Mouse (Mus musculus) neutrophil, adult 5-6 weeks (primary cell): ENCODE results near the gene Klri2. TPM values are rescaled to one million over a fixed set of nuclear protein-coding genes. Genes with fewer than 3 reads are reported as not detected.
"Not testable (repeated sequence)": the region's sequence is repeated elsewhere in the genome, so short reads cannot be mapped to it uniquely, and the experiment has no call there.

Experiments used
- ATAC-seq: fragments of 151-379, 151-347 bp; 2 replicates; pipeline ENCODE4 v1.8.0; 2017; ENCODE audit warnings: mild to moderate bottlenecking, moderate TSS enrichment; ENCODE audit not compliant: insufficient number of reproducible peaks, poor library complexity, low FRiP score, severe bottlenecking; ENCODE audit errors: extremely low read depth
- total RNA-seq: library from RNA; stranded (forward); fragments of 200-1000 nt; gene quantifications from 2 replicates; pipeline ENCODE4 v1.2.3, GENCODE M21; 2017

The Klri2 gene
- total RNA-seq = 1.2 and 1.6 TPM in 2 replicates

GRCm38 (mm10) chr6:129740069-129740721 is at the start of gene Klri2:
Klri2 (minus strand) TSS chr6:129740484.
- ATAC-seq = no peak

GRCm38 (mm10) chr6:129784170-129784569 is 43.9 kb upstream of the Klri2 start, which contains the start of gene Gm156:
Gm156 (minus strand) TSS chr6:129784270.
- not testable (repeated sequence) for ATAC-seq

- ATAC-seq = 0 out of 2 replicates have a peak, but pooled peaks have one; percentile 26
These were observed 7.4 kb upstream of the Klri2 start for GRCm38 (mm10) chr6:129747654-129748032.

DNA sequence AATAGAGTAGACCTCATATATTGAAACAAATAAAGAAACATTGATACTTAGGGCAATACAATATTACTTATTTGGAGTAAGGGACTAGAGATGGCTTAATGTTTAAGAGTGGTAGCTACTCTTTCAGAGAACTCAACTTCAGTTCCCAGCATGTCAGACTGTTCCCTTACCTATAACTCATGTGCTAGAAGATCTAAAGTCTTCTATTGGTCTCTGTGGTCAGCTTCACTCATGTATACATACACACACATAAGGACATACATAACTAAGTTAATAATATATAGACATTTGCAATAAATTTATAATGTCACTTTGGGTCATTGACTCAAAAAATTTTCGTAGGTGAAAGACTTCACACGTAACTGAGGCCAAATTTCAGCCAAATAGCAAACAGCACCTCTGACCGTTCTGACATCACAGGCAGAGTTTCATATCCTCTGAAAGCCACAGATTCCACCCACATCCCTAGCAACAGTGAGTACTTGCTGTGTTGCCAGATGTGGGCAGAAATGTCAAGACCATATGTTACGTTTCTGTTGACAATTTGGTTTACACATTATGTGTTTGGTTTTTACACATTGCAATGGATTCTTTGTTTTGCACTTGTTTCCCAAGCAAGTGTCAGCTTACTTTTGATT is 6.9 kb upstream of the Klri2 start:
- ATAC-seq = peak; percentile 60; the same call in 1 of the 2 replicates

DNA sequence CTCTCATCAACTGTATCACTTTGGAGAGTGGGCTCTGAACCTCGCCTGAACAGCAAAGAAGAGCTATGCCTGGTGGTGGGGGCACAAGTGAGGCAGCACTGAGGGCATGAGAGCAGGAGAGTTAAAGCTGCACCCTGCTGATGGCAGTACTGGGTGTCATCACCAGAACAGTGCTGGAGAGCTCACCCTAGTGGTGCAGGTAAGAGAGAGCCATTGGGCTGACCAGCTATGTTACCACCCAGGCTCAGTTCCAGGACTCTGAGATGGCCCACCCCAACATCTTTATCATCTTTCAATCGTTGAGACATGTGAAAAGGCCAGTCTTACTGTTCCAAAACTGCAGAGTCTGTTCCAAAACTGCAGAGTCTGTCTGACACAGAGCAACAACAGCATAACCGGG is 5.9 kb upstream of the Klri2 start:
- 0 out of 2 replicates have a peak, but pooled peaks have one; percentile 9 for ATAC-seq

DNA sequence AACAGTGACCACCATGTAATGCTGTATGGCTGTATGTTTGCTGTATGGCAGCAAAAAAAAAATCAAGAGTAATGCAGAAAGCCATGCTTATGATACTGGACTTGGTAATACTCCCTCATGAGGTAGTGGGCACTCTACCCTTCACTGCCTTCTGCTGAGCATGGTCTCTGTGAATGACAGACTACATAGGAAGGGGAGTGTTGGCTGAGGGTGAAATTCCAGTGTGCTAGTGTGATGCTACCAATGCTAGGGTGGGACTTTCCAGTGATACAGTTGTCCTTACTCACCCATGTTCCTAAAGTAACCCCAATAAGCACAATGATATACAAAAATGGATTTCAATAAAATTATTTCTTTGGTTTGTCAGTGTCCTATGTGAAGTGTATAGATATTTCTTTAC is 3.9 kb downstream of the Klri2 start:
- ATAC-seq = no peak

GRCm38 (mm10) chr6:129727237-129727636 is 13.0 kb downstream of the Klri2 start:
- no peak for ATAC-seq

DNA sequence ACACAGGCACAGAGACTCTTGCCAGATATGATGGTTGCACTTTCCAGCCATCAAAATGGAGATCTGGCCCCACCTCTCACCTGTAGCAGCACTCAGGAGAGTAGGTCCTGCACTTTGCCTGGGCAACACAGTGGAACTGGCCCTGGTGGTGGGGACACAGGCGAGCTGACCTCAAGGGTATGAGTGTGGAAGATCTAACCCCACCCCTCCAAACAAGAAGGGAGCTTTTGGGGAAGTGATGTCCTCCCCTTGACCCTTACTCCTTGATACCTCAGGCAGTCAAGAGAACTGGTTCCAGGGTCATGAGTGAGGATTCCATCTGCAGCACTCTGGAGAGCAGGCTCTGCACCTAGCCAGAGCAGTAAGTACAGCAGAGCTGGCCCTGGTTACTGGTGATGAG is 18.9 kb downstream of the Klri2 start:
- 0 out of 2 replicates have a peak, but pooled peaks have one; percentile 13 for ATAC-seq

- ATAC-seq = no peak
These were observed 19.8 kb downstream of the Klri2 start for GRCm38 (mm10) chr6:129720487-129720886.

DNA sequence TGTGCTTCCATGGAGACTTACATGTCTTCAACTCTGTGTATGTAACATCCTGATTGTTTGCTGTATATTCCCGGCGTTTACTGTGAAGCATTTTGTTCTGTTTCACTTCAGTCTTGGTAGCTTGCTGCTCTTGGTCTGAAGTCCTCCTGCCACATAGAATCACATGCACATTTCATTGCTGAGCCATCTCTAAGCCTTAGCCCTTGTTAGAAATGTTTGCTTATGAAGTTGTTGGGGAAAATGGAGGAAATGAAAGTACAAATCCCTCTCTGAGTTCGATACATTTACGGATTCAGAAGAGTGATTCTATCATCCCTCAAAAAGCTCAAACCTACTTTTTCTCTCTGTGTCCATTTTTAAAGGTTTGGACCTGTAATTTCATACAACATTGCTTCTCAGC is 23.3 kb downstream of the Klri2 start, which contains the start of gene Klri1:
Gene Klri1 (minus strand): TSS at position 101 of the 400 bp plus-strand sequence.
- ATAC-seq = no peak

DNA sequence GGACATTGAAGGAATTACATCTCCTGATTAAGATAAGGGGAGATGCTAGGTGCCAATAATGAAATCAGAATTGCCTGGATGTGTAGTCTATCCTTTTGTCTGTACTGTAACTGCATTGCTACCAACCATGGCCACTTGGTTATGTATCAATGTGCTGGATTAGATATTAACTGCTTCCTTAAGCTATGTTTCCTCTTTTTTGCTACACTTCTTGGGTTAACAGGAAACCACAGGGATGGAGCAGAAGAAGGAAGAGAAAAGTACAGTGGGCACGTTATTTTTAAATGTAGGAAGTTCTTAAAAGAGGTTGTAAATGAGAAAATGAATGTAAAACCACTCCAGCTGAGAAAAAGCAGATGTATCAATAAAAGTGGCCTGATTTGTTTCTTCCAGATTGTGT is 26.7 kb downstream of the Klri2 start:
- no peak for ATAC-seq

DNA sequence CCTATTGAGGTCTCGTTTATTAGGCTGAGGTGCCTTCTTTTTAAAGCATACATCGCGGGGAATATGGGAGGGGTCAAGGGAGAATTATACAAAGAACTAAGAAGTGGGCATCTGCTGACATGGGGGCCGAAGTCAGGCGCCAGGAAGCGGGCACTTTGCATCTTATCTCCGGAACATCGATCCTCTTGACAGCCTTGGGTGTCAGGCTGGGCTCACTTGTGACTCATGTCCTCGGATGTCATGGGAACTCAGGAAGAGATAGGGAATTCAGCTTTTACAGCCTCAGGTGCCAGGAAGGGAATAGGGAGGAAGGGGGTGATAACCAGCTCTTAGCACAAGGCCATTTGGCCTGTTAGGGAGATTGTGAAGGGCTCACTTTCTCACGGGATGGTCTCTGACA is 48.8 kb downstream of the Klri2 start:
- not testable (repeated sequence) for ATAC-seq

- 0 out of 2 replicates have a peak, but pooled peaks have one; percentile 30 for ATAC-seq
These were observed 59.9 kb downstream of the Klri2 start for GRCm38 (mm10) chr6:129680379-129680778.

Other genes with a start within 250 kb of the Klri2 start
- 0.49 and 2.2 TPM in 2 replicates for gene Olr1, start 233.3 kb downstream of the Klri2 start, total RNA-seq
- gene Tmem52b, start 227.9 kb downstream of the Klri2 start, total RNA-seq = 1.5 TPM in 1 of 2 replicates, not detected in the other
- gene Gabarapl1, start 207.3 kb downstream of the Klri2 start, total RNA-seq = 9.6 and 10.1 TPM in 2 replicates
- gene Klre1, start 162.6 kb downstream of the Klri2 start, total RNA-seq = 3.6 and 3.7 TPM in 2 replicates
- gene Klrd1, start 148.7 kb downstream of the Klri2 start, total RNA-seq = 25.5 and 29.5 TPM in 2 replicates
- gene Klrk1, start 116.6 kb downstream of the Klri2 start, total RNA-seq = 7.0 and 9.3 TPM in 2 replicates
- not detected in 2 replicates for gene Klrc3, start 97.1 kb downstream of the Klri2 start, total RNA-seq
- gene Klrc2, start 79.8 kb downstream of the Klri2 start, total RNA-seq = 2.1 and 3.3 TPM in 2 replicates
- 1.2 and 2.8 TPM in 2 replicates for gene Klrc1, start 61.5 kb downstream of the Klri2 start, total RNA-seq
- gene Klri1, start 23.4 kb downstream of the Klri2 start, total RNA-seq = not detected in 2 replicates
- not detected in 2 replicates for gene Gm156, start 43.8 kb upstream of the Klri2 start, total RNA-seq
- gene Gm17631, start 122.2 kb upstream of the Klri2 start, total RNA-seq = not detected in 2 replicates
- 43.4 and 44.9 TPM in 2 replicates for gene Klra17, start 136.2 kb upstream of the Klri2 start, total RNA-seq
- not detected in 2 replicates for gene Klra5, start 177.2 kb upstream of the Klri2 start, total RNA-seq